Mouse (Mus musculus) induced T-regulatory cell, adult 2 months (primary cell): Measurements from ENCODE around the gene Hps6.

ENCODE experiments used
- DNase-seq: peaks from one replicate; pipeline ENCODE4 v3.0.0-alpha.2; 2012; ENCODE audit warnings: low read depth

Hps6 gene

GRCm38 (mm10) chr19:46030196-46030983 lies 27.1 kb downstream of the Hps6 start:
- DNase-seq = no peak

GRCm38 (mm10) chr19:46031689-46032432 lies 28.6 kb downstream of the Hps6 start:
- no peak for DNase-seq

GRCm38 (mm10) chr19:46032731-46033510 lies 29.6 kb downstream of the Hps6 start:
- DNase-seq = no peak

GRCm38 (mm10) chr19:46033911-46034310 lies 30.6 kb downstream of the Hps6 start:
- DNase-seq = no peak

- DNase-seq = no peak
These were observed 32.7 kb downstream of the Hps6 start for GRCm38 (mm10) chr19:46035971-46036370.

GRCm38 (mm10) chr19:46036477-46037242 lies 33.4 kb downstream of the Hps6 start:
- DNase-seq = peak; percentile 50

- peak; percentile 76 for DNase-seq
These were observed 34.1 kb downstream of the Hps6 start for GRCm38 (mm10) chr19:46037243-46037924.

GRCm38 (mm10) chr19:46037925-46038850 lies 34.9 kb downstream of the Hps6 start:
- DNase-seq = peak; percentile 53

GRCm38 (mm10) chr19:46038851-46039260 lies 35.5 kb downstream of the Hps6 start:
- DNase-seq = peak; percentile 40

GRCm38 (mm10) chr19:46039478-46039877 lies 36.2 kb downstream of the Hps6 start:
- DNase-seq = peak; percentile 95

- peak; percentile 82 for DNase-seq
These were observed 37.0 kb downstream of the Hps6 start for GRCm38 (mm10) chr19:46040149-46040902.

GRCm38 (mm10) chr19:46041299-46041932 lies 38.1 kb downstream of the Hps6 start:
- peak; percentile 42 for DNase-seq

GRCm38 (mm10) chr19:46041933-46042475 lies 38.7 kb downstream of the Hps6 start:
- peak; percentile 60 for DNase-seq

- peak; percentile 68 for DNase-seq
These were observed 39.2 kb downstream of the Hps6 start for GRCm38 (mm10) chr19:46042476-46043011.

GRCm38 (mm10) chr19:46043380-46043779 lies 40.1 kb downstream of the Hps6 start:
- no peak for DNase-seq

GRCm38 (mm10) chr19:46044271-46044992 lies 41.1 kb downstream of the Hps6 start, which contains the start of gene Pprc1:
Gene Pprc1 (plus strand): TSS chr19:46044886.
- DNase-seq = no peak

- peak; percentile 84 for DNase-seq
These were observed 41.8 kb downstream of the Hps6 start, which contains the start of gene Ldb1 for GRCm38 (mm10) chr19:46044993-46045695. Gene Ldb1 (minus strand): TSS chr19:46045214.
